Mouse (Mus musculus) intestine, embryonic 16.5 days (tissue): ENCODE data around the gene Tap1. TPM values are rescaled to one million over a fixed set of nuclear protein-coding genes. Genes with fewer than 3 reads are reported as not detected.
A peak's percentile ranks its signal among the peaks of the same experiment; 100 is the strongest.

Source experiments
- ATAC-seq: fragments of 200-750 bp; cut with Nextera tagmentation; 2 replicates; pipeline ENCODE4 v1.8.0; 2017; ENCODE audit warnings: moderate TSS enrichment, moderate library complexity
- H3K27ac ChIP-seq: fragments of 300-500 bp; sonication (generic); 2 replicates; pipeline ENCODE4 v1.5.1; 2014; ENCODE audit warnings: mild to moderate bottlenecking, low read length
- H3K27me3 ChIP-seq: fragments of 300-500 bp; sonication (generic); replicated peaks from 2 replicates; pipeline ENCODE4 v1.6.1; 2014; ENCODE audit warnings: low read length, control low read depth, mixed read lengths; ENCODE audit not compliant: control insufficient read depth, insufficient read depth
- H3K36me3 ChIP-seq: fragments of 300-500 bp; sonication (generic); 2 replicates; pipeline ENCODE4 v1.6.1; 2014; ENCODE audit warnings: low read length, control low read depth; ENCODE audit not compliant: control insufficient read depth, insufficient read depth
- H3K4me1 ChIP-seq: fragments of 300-500 bp; sonication (generic); 2 replicates; pipeline ENCODE4 v1.6.1; 2014; ENCODE audit warnings: low read length, control low read depth, mixed read lengths; ENCODE audit not compliant: control insufficient read depth, insufficient read depth
- H3K4me2 ChIP-seq: fragments of 300-500 bp; sonication (generic); 2 replicates; pipeline ENCODE4 v1.6.1; 2014; ENCODE audit warnings: low read depth, low read length, control low read depth
- H3K4me3 ChIP-seq: fragments of 300-500 bp; sonication (generic); 2 replicates; pipeline ENCODE4 v1.5.1; 2014; ENCODE audit warnings: mild to moderate bottlenecking, low read length
- H3K9ac ChIP-seq: fragments of 300-500 bp; sonication (generic); 2 replicates; pipeline ENCODE4 v1.6.1; 2014; ENCODE audit warnings: low read depth, low read length
- H3K9me3 ChIP-seq: fragments of 300-500 bp; sonication (generic); 2 replicates; pipeline ENCODE4 v1.6.1; 2016; ENCODE audit warnings: low read length, control low read depth; ENCODE audit not compliant: control insufficient read depth
- WGBS: fragments of 180-500 bp; shearing (Covaris S2); extraction: QIAGEN DNeasy Blood & Tissue Kit; methylation state at CpG from one replicate; pipeline ENCODE4 v1.1.7; 2014; 5-methylcytosine and 5-hydroxymethylcytosine counted together
- polyA plus RNA-seq: library from polyadenylated mRNA; unstranded; fragments of >200 nt; fragmentation: Nextera tagmentation; extraction: Ambion mirVana; gene quantifications from 2 replicates; pipeline ENCODE4 v1.2.1, GENCODE M21; 2015

Tap1 gene
- polyA plus RNA-seq, 1 experiment from 2014 or later: 8.5 TPM

DNA sequence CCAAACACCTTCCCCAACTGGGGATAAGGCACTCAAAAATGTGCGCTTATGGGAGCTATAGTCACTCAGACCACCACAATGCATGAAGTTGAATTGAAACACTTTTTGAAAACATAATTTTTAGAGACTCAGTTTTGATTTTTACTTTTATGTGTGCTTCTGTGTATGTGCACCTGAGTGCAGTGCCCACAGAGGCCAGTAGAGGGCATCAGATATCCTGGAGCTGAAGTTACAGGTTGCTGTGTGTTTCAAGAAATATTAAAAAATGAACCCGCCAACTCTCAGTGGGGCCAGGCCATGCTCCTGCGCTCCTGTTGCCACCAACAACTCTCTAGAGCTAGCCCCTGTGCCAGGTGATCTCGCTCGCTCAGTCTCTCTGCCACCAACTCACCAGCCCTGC is 14.8 kb upstream of the Tap1 start:
- no peak for ATAC-seq
- H3K27me3 ChIP-seq: no peaks in the 10 kb centered on the region
- WGBS: 96% methylated on average over 5 of the region's 5 CpGs
- H3K9me3 ChIP-seq: peaks cover 16% of the 10 kb centered on the region
- H3K36me3 ChIP-seq: no peaks in the 10 kb centered on the region
- H3K4me1 ChIP-seq: no peaks in the 10 kb centered on the region
- no peak overlapping the region for H3K9ac ChIP-seq
- H3K27ac ChIP-seq: no peak overlapping the region
- H3K4me2 ChIP-seq: no peak overlapping the region
- no peak overlapping the region for H3K4me3 ChIP-seq

DNA sequence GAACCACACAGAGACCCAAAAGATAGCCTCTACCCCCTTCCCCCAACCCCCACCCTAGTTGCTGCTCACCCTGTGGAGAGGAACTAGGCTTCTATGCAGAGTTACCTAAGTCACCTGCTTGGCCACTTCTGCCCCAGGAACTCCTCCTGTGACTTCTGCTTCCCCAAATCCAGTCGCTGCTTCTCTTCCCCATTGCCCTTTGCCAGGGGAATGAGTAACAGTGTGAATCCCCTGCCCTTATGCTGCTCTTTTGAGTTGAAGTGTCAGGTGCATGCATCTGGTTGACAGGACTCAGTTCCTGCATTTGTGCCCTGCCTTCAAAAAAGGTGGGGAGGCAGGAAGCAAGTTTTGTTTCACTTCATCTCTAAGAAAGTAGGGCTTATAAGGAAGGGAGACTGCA is 13.3 kb upstream of the Tap1 start:
- no peak for ATAC-seq
- 48% methylated on average over 1 of the region's 1 CpGs for WGBS
- no peak overlapping the region for H3K9ac ChIP-seq
- no peaks in the 10 kb centered on the region for H3K36me3 ChIP-seq
- H3K9me3 ChIP-seq: peaks cover 16% of the 10 kb centered on the region
- no peak overlapping the region for H3K4me2 ChIP-seq
- no peak overlapping the region for H3K27ac ChIP-seq
- H3K4me3 ChIP-seq: no peak overlapping the region
- no peaks in the 10 kb centered on the region for H3K27me3 ChIP-seq
- no peaks in the 10 kb centered on the region for H3K4me1 ChIP-seq

DNA sequence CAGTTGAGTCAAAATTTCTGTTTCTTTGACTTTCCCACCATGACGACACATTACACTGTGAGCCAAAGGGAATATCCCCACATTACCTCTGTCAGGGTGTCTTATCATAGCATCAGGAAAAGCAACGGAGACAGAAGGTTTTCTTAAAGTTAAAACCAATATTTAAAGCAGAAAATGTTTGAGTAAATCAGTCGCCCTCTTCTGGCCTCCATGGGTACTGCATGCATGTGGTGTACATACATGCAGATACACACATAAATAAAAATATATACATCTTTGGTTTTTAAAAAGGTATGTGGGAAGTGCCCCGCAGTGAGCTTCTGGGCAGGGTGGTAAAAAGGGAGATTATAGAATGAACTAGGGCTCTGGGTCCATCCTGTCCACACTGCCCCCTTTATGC is 10.2 kb upstream of the Tap1 start:
- H3K27ac ChIP-seq: no peak overlapping the region
- no peak overlapping the region for H3K4me2 ChIP-seq
- no peak overlapping the region for H3K4me3 ChIP-seq
- no peak for ATAC-seq
- H3K4me1 ChIP-seq: no peaks in the 10 kb centered on the region
- H3K36me3 ChIP-seq: no peaks in the 10 kb centered on the region
- H3K9me3 ChIP-seq: peaks cover 16% of the 10 kb centered on the region
- H3K27me3 ChIP-seq: no peaks in the 10 kb centered on the region
- 66% methylated on average over 4 of the region's 4 CpGs for WGBS
- H3K9ac ChIP-seq: no peak overlapping the region

DNA sequence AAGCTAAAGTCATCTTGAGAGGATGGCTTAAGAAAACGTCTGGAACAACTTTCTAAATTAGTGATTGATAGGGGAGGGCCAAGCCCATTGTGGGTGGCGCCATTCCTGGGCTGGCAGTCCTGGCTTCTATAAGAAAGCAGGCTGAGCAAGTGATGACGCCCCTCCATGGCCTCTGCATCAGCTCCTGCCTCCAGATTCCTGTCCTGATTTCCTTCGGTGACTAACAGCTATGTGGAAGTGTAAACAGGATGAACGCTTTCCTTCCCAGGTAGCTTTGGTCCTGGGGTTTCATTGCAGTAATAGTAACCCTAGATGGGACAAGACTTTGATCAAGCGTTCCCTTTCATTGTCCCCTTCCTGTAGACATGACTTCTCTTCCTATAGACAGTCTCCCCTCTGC is 8.3 kb upstream of the Tap1 start:
- H3K4me1 ChIP-seq: no peaks in the 10 kb centered on the region
- H3K36me3 ChIP-seq: no peaks in the 10 kb centered on the region
- 51% methylated on average over 6 of the region's 6 CpGs for WGBS
- no peak overlapping the region for H3K4me3 ChIP-seq
- 0 out of 2 replicates have a peak, but pooled peaks cover 9% of the 10 kb centered on the region for H3K9me3 ChIP-seq
- no peak overlapping the region for H3K27ac ChIP-seq
- no peak overlapping the region for H3K4me2 ChIP-seq
- ATAC-seq: no peak
- no peak overlapping the region for H3K9ac ChIP-seq
- no peaks in the 10 kb centered on the region for H3K27me3 ChIP-seq

DNA sequence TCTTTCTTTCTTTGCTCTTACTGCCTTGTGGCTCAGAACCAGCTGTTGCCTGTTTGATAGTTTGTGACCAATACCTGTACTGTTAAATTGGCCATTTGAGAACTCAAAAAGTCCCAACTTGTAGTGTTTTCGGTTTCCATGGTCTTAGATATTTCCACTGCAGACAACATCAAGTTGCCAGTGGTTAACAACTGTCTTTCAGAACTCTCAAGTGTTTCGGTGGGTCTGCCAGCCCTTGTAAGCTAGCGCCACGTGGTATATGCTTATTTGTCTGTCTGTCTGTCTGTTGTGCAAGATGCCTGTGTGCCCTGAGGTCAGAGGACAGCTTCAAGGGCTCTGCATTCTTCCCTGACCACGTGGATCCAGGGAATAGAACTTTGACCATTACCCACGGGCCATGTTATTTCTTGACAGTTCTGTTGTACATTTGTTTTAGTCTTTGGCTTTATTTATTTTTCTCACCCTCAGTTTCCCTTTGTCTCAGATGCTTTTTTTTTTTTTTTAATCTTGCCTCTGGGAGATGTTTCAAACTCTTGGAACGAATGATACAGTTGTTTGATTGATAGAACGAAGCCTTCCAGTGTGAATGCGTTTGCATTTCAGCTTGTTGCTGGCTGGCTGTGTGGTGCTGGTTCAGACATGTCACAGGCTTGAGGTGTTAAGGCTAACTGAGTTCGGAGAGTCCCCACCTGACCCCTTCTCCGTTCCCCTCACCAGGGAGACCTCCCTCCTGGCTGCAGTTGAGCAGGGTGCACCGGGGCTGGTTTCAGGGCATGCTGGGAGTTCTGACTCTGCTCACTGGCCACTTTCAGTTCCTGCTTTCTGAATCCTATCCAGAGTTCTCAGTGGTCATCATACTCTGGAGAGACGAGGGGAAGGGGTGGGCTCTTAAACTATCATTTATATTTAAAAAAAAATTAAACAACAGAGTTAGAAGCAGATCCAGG is 7.2 kb upstream of the Tap1 start:
- Histone ChIP-seq H3K27ac (no peak overlapping the region), H3K9ac (no peak overlapping the region), H3K36me3 (no peaks in the 10 kb centered on the region), H3K9me3 (0 out of 2 replicates have a peak, but pooled peaks cover 9% of the 10 kb centered on the region), H3K4me3 (no peak overlapping the region), H3K4me2 (no peak overlapping the region), H3K4me1 (no peaks in the 10 kb centered on the region), H3K27me3 (no peaks in the 10 kb centered on the region)
- 67% methylated on average over 13 of the region's 13 CpGs for WGBS
- no peak for ATAC-seq

DNA sequence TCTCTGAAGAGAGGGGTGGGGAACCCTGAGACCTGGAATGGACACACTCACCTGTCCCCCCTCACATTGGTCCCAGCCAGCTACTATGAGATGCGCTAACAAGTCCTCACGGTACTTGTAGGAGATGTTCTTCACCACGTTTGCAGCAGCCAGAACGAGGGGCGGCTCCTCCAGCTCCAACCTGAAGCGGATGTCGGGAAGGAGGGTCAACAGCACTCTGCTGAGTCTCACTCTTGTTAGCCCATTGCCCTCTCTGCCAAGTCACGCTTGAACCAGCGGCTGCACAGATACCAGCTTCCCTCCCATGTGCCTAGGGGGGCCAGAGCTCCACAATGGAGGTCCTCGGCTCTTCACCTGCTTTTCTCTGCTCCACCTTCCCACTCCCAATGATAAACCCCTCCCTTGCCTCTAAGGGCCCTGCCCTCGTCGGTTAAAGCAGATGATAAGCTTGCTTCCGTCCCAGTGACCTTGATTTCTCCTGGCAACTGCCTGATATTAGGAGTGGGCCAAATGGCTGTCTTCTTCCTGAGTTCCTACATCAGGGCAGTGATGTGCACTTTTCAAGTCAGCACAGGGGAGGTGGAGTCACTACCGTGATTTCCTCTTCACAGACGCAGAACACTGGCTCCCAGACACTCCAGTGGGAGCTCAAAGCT is 3.7 kb upstream of the Tap1 start:
- Histone ChIP-seq H3K36me3 (no peaks in the 10 kb centered on the region), H3K27ac (no peak overlapping the region), H3K4me2 (no peak overlapping the region), H3K27me3 (no peaks in the 10 kb centered on the region; the same call in 1 of the 2 replicates), H3K9ac (no peak overlapping the region), H3K9me3 (no peaks in the 10 kb centered on the region), H3K4me3 (no peak overlapping the region), H3K4me1 (peaks cover 13% of the 10 kb centered on the region)
- WGBS: 65% methylated on average over 15 of the region's 15 CpGs
- no peak for ATAC-seq

- H3K4me3 ChIP-seq: no peak overlapping the region
- H3K9ac ChIP-seq: no peak overlapping the region
- H3K4me2 ChIP-seq: no peak overlapping the region
- H3K36me3 ChIP-seq: no peaks in the 10 kb centered on the region
- no peaks in the 10 kb centered on the region for H3K9me3 ChIP-seq
- H3K27me3 ChIP-seq: no peaks in the 10 kb centered on the region; the same call in 1 of the 2 replicates
- peaks cover 13% of the 10 kb centered on the region for H3K4me1 ChIP-seq
- no peak overlapping the region for H3K27ac ChIP-seq
- 87% methylated on average over 9 of the region's 9 CpGs for WGBS
- ATAC-seq: no peak
These were observed 1.8 kb upstream of the Tap1 start for GRCm38 (mm10) chr17:34185526-34185925.

GRCm38 (mm10) chr17:34186885-34187260 is 480 bp upstream of the Tap1 start:
- H3K36me3 ChIP-seq: no peaks in the 10 kb centered on the region
- H3K27me3 ChIP-seq: no peaks in the 10 kb centered on the region; the same call in 1 of the 2 replicates
- no peak overlapping the region for H3K27ac ChIP-seq
- H3K4me1 ChIP-seq: peaks cover 13% of the 10 kb centered on the region
- peak overlapping the region; percentile 78 for H3K9ac ChIP-seq
- no peaks in the 10 kb centered on the region for H3K9me3 ChIP-seq
- peak; percentile 52 for ATAC-seq
- peak overlapping the region; percentile 97 for H3K4me2 ChIP-seq
- WGBS: 3% methylated on average over 14 of the region's 14 CpGs
- H3K4me3 ChIP-seq: peak overlapping the region; percentile 62

GRCm38 (mm10) chr17:34188010-34188409 is 657 bp downstream of the Tap1 start:
- WGBS: 4% methylated on average over 20 of the region's 20 CpGs
- peak overlapping the region; percentile 62 for H3K4me3 ChIP-seq
- peak overlapping the region; percentile 78 for H3K27ac ChIP-seq
- peak overlapping the region; percentile 78 for H3K9ac ChIP-seq
- H3K4me2 ChIP-seq: peak overlapping the region; percentile 97
- no peaks in the 10 kb centered on the region; the same call in 1 of the 2 replicates for H3K27me3 ChIP-seq
- H3K4me1 ChIP-seq: peaks cover 13% of the 10 kb centered on the region
- H3K36me3 ChIP-seq: no peaks in the 10 kb centered on the region
- ATAC-seq: peak; percentile 14
- H3K9me3 ChIP-seq: no peaks in the 10 kb centered on the region
